Mouse (Mus musculus) spleen, embryonic (tissue): Measurements from ENCODE around the gene Farp2.
"Not testable (repeated sequence)": the region's sequence is repeated elsewhere in the genome, so short reads cannot be mapped to it uniquely, and the experiment has no call there.

Experiments
- CTCF ChIA-PET: fragments of 350-600 bp; sonication (Branson Sonifier 250); formaldehyde crosslinking; loops from one replicate; lab custom pipeline; 2022; lab: Charles Lee

The Farp2 gene

DNA sequence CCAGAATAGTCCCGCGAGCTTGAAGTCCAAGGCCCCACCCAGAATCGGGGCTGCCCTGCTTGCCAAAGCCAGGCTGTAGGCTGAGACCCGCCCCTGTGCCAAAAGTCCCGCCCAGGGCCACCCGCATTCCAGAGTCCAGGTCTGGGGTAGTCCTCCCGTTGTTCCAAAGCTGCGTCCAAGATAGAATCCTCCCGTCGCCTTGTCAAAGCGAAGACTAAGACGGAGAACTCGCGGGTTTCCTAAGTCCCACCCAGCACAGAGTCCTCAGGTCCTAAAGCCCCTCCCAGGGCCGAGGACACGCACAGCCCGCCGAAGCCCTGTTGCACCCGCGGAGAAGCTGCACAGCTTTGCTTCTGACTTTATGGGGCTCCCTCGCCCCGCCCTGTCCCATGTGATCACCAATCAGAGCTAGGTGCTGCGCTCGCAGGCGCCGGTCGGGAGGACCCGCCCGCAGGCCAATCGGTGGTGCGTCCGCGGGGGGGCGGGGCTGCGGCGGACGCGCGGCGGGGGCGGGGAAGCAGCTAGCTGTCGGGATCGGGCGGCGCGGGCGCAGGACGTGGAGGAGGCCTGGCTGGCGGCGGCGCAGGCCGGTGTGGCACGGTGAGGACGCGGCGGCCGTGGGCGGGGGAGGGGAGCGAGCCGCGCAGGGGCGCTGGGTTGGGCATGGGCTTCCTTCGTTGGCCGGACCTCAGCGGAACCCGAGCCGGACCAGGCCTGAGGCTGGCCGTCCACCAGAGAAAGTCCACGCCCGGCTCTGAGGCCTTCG, at the start of gene Farp2:
Gene Farp2 (plus strand): TSS at position 495 of the 766 bp plus-strand sequence.
- CTCF ChIA-PET: interaction anchor here (0.6 kb wide), 2 partner anchors 54 to 70 kb away, joined by 6 read pairs; no protein-coding TSS in a partner anchor

DNA sequence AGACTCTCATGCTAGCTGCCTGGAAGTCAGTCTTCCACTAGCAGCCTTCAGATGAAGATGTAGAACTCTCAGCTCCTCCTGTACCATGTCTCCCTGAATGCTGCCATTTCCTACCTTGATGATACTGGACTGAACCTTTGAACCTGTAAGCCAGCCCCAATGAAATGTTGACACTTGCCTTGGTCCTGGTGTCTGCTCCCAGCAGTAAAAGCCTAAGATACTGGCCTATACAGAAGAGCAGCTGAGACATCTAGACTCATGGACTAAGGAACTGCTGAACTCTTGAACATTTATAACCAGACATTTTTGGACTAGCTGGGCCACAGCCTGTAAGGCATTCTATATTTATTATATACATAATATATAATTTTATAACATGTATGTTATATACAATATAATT, 46.8 kb upstream of the Farp2 start:
- CTCF ChIA-PET: no interaction called here

DNA sequence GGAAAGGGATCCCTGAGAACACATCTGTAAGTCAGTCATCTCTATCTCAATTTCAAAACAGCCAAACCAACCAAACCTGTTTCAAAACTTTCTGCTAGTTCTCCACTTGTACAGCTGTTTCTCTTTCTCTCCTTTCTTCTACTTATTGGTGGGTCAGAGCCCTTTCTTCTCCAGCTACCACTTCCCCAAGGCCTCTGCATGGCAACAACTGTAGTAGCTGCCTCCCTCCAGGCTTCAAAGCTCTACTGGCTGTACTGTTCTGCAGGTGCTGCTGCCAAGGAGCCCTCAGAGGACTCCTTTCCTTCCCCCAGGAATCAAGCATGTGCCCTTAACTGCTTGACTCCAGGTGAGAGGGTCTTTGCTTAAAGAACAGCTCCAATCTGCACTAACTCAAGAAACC, 46.1 kb upstream of the Farp2 start:
- CTCF ChIA-PET: no interaction called here

DNA sequence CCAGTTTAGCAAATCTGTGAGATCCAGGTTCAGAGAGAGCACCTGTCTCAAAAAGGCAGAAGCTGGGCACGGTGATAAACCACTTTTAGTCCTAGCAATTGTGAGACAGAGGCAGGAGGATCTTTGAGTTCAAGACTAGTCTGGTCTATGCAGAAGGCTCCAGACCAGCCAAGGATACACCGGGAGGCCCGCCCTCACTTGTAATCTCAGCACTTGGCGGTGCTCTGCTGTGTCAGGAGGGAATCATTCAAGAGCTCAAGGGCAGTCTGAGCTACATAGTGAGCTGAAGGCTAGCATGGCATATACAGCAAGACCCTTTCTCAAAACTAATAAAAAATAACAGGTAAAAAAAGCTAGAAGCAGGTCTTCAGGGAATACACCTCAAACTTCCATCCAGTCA, 43.3 kb upstream of the Farp2 start:
- CTCF ChIA-PET: no interaction called here

DNA sequence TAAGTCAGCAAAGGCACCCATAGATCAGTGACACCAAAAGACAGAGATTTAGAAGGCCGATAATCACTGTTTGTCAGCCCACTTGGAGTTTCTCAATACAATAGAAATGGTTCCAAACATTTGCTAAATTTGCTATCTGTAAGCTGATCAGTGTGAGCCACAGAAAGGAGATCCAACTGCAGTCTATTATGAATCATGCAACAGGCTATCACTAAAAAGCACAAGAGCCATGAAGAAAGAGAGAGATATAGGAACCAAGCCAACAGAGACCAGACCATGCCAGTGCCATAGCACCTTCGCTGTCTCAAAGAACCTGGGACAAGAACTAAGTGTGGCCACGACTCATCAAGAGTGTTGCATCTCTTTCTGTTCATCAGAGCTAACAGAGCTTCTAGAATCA, 36.2 kb upstream of the Farp2 start:
- CTCF ChIA-PET: interaction anchor here (0.6 kb wide), 1 partner anchor 590 kb away, joined by 5 read pairs; no protein-coding TSS in a partner anchor

DNA sequence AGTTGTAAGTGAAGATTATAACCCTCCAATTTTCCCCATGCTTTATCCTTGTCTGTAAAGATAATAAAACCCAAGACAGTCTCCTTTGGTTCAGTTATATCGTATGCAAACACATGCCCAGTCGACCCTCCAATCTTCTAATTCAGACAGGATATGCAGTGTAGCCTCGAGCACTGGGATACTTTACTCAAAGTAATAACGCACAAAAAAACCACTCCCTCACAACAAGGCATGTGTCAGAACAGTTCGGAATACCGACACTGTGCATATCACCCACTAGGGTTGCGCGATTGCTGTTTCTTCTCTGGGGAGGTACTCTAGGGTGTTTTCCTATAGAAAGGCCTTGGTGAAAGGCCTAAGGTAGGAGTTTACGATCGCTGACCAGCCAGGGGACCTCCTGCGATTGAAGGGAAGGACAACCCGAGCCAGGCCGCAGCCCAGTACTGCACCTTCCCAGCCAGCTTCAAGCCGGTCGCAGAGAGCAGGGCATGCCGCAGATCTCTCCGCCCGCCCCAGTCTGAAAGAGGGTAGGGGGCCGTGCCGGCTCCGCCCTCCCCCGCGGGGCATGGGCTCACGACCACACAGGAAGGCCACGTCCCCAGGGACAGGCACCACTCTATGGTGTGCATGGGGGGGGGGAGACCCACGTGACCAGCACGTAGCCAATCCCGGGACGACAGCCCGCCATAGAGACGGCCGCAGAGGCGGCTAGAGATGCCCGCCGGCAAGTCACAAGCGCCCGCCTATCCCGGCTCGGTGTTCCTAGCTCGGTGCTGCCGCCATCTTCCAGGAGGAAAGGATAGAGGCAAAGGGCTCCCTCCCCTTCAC, 33.9 kb upstream of the Farp2 start:
- CTCF ChIA-PET: interaction anchor here (0.6 kb wide), 1 partner anchor 20 kb away, joined by 3 read pairs; no protein-coding TSS in a partner anchor

DNA sequence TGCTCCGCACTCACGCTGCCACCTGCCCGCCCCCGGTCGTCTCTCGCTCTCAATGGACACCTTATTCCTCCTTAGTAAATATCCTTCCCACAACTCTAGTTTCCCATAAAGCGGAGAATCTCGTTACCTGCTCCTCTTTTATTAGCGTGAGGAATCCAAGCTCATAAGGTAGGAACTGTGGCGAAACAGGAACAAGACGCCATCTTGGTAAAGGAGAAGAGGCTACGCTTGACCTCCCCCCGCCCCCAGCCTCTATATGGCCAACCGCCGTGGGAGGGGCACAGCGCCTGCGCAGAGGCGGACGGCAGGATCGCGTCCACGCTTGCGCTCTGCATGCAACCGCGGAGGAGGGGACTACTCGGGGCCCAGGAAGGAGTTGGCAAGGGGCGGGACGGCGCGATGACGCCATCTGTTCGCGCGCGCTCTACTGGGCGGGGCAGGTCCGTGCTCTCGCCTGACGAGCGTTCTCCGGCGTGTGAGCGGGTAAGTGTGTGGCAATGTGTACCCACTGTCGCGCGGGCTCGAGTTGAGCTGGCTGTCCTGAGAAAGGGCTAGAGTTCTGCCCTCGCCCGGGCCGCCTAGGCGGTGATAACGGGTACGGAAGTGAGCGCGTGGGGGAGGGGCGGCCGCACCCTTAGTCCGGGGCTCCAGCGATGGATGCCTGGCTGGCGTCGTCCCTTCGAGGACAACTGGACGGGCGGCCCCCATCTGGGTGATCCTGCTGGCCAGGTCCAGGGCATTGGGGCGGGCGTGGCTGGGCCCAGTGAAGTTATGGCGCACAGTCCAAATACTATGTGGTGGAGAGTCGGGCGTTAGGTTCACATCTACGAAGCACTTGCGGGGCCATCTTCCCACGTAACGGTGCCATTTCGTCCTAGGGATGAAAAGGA, 33.0 kb upstream of the Farp2 start, which contains the start of gene Hdlbp:
Gene Hdlbp (minus strand): TSS at position 230 of the 890 bp plus-strand sequence.
- CTCF ChIA-PET: no interaction called here

DNA sequence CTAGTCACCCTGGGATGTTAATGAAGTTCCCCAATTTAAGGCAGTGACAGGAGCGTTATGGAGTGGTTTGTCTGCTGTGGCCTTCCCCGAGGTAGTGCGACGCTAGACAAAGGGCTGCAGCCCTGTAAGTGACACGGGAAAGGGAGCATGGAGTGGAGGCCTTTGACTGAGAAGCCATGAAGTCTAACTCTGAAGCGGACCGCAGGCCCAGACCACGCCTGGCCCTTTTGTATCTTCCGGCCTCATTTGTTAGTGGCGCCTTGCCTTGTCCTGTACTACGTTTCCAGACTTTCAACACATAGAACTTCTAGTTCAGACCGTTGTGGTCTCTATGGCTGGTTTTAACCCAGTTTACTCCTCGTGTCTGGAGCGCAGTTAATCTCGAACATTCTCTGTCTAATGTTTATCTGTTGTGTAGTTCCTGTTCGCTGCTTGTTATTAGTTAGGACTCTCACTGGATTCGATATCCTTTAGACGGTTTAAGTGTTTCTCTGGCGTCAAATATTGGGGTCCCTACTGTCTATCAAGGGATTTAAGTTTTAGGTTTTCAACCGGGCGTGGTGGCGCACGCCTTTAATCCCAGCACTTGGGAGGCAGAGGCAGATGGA, 32.3 kb upstream of the Farp2 start:
- CTCF ChIA-PET: no interaction called here

DNA sequence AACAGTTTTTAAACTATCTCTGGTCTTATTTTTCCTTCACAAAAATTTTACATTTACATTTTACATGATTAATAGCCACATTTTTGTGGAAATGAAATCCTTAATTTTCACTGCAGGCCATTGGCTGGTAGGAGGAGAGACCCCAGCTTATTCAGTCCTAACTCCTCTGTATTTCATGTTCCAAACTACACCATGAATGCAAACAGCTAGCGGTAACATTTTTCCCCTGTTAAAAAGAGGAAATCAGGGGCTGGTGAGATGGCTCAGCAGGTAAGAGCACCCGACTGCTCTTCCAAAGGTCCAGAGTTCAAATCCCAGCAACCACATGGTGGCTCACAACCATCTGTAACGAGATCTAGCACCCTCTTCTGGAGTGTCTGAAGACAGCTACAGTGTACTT, 25.6 kb upstream of the Farp2 start:
- CTCF ChIA-PET: not testable (repeated sequence)

DNA sequence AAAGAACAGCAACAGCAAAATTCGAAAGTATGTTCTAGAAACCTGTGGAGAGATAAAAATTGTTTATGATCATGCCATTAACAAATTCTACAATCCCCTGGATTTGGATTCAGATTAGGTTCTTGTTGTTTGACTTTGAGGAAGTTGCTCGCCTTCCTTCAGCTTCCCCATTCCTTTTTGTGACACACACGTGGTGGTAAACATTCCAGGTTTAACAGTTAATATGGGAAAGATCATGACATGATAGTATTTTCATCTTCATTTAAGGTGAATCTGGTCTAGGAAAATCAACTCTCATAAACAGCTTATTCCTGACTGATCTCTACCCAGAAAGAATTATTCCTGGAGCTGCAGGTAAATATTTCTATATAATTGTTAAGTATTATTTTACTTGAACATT, 16.6 kb upstream of the Farp2 start:
- CTCF ChIA-PET: no interaction called here

DNA sequence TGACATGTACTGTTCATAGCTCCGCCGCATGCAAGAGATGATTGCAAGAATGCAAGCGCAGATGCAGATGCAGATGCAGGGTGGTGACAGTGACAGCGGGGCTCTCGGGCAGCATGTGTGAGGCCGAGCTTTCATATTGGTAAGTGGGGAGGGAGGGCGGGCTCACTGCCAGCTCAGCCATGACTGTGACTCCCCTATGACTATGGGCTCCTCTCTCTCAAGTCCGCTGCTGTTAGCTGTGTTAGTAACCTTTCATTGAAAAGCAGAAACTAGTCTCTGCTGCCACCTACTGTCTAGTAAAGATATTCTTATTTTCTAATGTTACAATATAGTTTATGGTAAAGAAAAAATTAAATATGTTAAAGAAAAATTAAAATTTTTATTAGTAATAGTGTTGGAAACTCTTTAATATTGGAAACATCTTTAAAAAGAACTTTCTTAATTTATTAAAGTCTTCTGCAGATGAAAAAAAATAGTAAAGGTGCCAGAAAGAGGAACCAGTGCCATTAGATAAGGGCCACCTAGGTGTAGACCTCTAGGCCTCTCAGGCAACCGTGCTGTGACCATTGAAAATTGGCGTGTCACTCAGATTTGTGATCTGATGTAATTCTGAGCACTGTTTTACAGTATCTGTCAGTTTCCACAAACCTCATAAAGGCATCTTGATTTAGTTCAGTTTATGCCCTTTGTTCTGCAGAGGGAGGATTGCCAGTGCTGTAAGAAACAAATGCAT, 4.8 kb upstream of the Farp2 start:
- CTCF ChIA-PET: no interaction called here

DNA sequence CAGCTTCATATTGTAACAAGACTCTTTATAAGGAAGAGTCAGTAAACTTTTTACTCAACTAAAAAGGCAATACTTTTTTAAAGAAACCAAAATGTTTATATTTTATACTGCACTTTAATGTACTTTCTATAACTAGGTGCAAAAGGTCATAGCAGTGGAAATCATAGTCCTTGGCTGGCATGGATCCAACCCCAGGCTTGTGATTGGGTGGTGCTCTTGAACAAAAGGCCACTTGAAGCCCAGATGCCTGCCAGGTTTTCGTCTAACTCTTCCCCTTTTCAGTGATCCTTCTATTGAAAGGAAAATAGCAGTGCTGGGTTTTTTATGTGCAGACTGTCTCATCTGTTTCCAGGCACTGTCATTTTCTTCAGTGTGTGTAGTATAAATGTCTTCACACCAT, 3.3 kb upstream of the Farp2 start:
- CTCF ChIA-PET: interaction anchor here (0.6 kb wide), 1 partner anchor 50 kb away, joined by 4 read pairs; no protein-coding TSS in a partner anchor

DNA sequence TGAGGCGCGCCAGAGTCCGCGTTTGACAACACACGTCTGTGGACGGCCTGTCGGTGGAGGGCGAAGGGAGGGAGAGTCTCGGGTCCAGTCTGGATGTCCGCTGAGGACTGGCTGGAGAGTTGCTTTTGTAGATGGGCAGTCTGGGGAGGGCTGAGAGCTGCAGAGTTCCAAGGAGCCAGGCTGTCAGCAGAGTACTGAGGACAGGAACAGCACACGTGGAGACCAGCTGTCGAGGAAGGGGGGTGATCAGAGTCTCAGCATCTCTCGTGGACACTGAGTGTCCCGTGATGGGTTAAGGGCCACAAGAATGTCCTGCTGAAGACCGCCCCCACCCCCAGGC, 442 bp downstream of the Farp2 start:
- CTCF ChIA-PET: no interaction called here

DNA sequence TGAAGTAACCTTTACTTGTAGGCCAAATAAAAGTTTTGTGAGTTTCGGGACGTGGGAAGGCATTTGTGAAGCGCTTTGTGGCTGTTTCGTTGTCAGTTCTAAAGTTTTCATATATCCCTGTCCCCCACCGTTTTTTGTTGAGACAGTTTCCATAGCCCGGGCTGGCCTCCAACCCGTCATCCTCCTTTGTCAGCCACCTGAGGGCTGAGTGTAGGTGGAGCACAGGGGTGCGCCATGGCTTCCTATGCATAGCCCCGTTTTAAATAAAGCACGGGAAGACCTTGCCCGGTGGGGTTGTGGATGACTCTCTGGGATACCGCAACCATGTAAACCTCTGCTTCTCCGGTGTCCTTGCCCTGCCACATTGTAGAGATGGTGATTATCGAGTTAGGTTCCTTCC, 1.3 kb downstream of the Farp2 start:
- CTCF ChIA-PET: no interaction called here

DNA sequence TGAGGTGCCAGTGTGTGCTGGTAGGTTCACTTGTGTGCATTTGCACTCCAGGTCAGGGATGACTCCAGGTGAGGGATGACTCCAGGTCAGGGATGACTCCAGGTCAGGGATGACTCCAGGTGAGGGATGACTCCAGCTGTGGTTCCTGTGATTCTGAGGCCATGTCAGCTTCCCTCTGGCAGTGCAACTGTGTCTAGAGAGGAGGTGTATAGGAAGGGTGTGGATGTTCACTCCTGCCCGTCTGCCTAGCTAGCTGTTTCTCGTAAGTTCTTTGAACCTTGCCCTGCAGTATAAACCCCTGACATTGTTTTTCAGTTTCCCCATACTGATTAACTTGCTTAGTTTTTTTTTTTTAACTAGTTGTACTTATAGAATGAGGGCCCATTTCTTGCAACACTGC, 9.6 kb downstream of the Farp2 start:
- CTCF ChIA-PET: no interaction called here

DNA sequence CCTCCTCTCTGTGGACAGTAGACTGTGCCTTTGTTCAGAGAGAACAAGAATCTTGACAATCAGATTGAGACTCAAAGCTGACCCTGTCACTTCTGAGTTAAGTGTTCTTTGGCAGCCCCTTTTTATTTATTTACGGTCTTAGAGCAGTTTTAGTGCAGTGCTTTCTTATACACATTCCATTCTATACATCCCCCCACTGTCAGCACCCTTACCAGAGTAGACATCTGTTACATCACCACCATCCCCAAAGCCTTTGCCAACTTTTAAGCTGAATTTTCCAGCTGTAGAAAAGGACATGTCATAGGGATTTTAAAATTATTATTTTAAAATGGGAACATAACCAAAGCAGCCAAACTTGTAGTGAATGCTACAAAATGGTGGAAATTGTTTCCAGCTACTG, 10.4 kb downstream of the Farp2 start:
- CTCF ChIA-PET: no interaction called here

DNA sequence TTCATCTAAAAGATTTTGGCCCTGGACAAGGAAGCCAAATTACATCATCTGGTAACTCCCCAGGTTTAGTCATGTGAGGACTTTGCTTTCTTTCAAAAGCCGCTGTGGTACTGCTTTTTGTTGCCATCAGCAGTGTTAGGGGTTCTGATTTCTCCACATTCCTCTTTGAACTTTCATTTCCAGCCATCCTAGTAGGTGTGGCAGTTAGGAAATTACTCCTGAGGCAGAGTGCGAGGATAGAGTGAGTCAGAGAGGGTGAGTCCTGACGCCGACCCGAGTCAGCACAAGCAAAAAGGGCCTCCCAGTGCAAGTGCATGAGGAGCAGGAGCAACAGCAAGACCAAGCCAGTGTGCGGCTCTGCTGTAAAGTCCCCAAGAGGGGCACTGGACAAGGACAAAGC, 17.9 kb downstream of the Farp2 start:
- CTCF ChIA-PET: no interaction called here

DNA sequence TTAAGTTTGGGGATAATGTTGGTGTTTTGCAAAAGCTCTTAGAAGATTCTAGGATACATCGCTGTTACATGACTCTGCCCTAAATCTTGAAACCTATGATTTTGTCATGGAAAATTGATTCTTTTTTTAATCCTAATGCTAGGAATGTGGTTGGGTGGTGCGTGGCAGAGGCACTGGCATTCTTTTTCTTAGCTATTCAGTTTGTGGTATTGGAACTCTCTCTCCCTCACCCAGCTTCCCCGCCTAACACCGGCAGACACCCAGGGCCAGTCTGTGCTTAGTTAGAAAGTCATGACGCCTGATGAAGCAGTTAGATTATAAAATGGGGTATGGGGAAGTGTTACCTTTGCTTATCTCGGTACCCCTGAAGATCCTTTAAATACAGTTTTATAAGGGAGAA, 25.3 kb downstream of the Farp2 start:
- CTCF ChIA-PET: no interaction called here

DNA sequence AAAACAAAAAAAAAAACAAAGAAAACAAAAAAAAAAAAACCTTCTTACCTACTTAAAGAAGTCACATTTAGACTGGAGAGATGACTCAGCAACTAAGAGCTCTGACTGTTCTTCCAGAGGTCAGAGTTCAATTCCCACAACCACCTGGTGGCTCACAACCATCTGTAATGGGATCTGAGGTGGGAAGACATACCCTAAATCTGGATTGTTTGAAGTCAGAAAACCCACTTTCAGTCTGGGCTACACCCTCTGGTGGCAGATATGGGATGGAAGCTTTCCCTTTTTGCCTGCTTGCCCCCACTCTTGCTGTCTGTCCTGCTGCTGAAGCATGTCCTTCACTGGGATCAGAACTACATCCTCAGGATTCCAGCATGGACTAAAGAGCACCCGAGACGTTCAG, 31.3 kb downstream of the Farp2 start:
- CTCF ChIA-PET: no interaction called here

DNA sequence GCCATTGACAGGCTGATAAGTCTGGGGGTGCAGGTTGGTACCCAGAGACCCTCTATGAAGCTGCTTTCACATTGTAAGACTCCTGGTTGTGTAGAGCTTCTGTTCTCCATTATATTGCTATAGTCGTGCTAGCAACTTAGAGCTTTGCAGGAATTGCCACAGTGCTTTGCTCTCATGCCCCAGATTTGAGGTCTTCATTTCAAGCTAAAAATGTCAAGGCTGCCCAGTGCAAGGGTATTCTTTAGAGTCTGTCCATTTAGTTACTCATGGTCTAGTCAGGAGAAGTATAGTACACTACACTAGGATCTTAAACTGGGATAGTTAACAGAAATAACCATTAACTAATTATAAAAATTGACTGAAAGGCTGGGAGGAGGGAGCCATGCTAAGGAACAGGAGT, 35.4 kb downstream of the Farp2 start:
- CTCF ChIA-PET: interaction anchor here (0.5 kb wide), 1 partner anchor 197 kb away, joined by 3 read pairs; no protein-coding TSS in a partner anchor

DNA sequence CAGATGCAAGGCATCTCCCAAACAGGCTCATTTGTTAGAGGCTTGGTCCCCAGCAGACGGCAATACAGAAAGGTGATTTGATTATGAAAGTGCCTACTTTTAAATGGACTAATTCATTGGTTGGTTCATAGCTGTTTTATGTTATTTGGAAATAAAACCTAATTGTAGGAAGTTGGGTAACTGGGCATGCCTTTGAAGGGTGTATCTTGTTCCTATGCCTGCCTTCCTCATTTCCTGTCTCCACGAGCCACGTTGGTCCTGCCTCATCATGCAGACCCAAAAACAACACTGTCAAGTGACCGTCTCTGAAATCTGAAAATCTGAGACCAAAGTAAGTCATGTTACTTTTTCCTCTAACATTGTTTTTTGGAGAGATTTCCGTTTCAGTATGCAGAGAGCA, 39.5 kb downstream of the Farp2 start:
- CTCF ChIA-PET: no interaction called here
